Mouse (Mus musculus) cerebellum, postnatal 4 days (tissue): ENCODE data around the gene Cyp24a1.

Experiments
- DNase-seq, 2 experiments: peaks; one replicate each; pipeline ENCODE4 v3.0.0; 2022; ENCODE audit warnings: low spot score in 2 of 2, mixed read lengths in 1 of 2

Cyp24a1 gene

DNA sequence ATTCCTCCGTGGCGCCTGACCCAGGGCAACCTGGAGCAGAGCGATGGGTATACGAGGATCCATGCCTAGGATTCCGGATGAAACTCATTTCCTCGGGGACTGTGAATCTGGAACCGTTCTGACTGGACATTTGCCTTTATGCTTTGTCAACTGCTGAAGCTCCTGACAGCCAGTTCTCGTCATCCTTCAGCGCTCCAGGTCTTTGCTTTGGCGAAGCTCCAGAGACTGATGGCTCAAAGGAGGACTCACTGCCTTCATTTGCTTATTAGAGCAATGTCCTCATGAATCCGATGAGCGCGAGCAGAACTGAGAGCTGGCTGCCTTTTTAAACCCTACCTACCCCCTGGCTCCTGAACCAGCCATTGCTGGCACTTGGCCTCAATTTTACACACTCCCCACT lies 58.2 kb downstream of the Cyp24a1 start:
- DNase-seq = no peak

DNA sequence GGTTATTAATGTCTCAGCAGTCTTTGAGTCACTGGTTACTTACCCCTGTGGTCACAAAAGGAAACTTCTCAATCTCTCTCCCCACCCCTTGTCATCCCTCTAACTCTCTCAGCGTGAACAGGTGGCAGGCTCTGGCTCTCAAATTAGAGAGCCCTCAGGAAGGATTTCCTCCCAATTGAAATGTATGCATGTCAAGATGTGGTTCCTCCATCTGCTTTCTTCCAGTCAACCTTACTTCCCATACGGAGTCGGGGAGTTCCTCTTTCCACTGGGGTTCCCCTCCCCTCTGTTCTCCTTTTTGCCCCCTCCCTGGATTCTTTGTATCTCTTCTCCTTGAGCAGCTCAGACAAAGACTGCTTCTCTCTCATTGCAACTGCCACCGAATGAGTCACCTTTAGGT lies 60.7 kb downstream of the Cyp24a1 start:
- DNase-seq = no peak
